Mouse (Mus musculus) monocyte, adult 5-6 weeks (primary cell): Measurements from ENCODE around the gene Trip6. TPM values are rescaled to one million over a fixed set of nuclear protein-coding genes. Genes with fewer than 3 reads are reported as not detected.
A peak's percentile ranks its signal among the peaks of the same experiment; 100 is the strongest.
"Not testable (repeated sequence)": the region's sequence is repeated elsewhere in the genome, so short reads cannot be mapped to it uniquely, and the experiment has no call there.

Experiments used
- ATAC-seq: fragments of 153-309, 156-312 bp; replicated peaks from 2 replicates; pipeline ENCODE4 v1.8.0; 2017; ENCODE audit warnings: mild to moderate bottlenecking; ENCODE audit not compliant: low TSS enrichment, insufficient number of reproducible peaks, severe bottlenecking, poor library complexity, low FRiP score
- total RNA-seq: library from RNA; stranded (forward); fragments of 200-1000, 200-491, 200-594 nt; gene quantifications from 3 replicates; pipeline ENCODE4 v1.2.3, GENCODE M21; 2017

Gene Trip6
- total RNA-seq, 1 experiment from 2014 or later = 4.0 TPM

GRCm38 (mm10) chr5:137286655-137287031 is 27.6 kb downstream of the Trip6 start:
- peak; percentile 87 for ATAC-seq

GRCm38 (mm10) chr5:137285986-137286385 is 28.2 kb downstream of the Trip6 start:
- ATAC-seq = no peak

GRCm38 (mm10) chr5:137285045-137285444 is 29.2 kb downstream of the Trip6 start:
- ATAC-seq = no peak

- not testable (repeated sequence) for ATAC-seq
These were observed 29.8 kb downstream of the Trip6 start for GRCm38 (mm10) chr5:137284411-137284810.

GRCm38 (mm10) chr5:137277360-137278342 is 36.6 kb downstream of the Trip6 start:
- ATAC-seq = peak; percentile 31; the same call in 1 of the 2 replicates

GRCm38 (mm10) chr5:137268131-137268910 is 45.9 kb downstream of the Trip6 start:
- no peak for ATAC-seq

- ATAC-seq = peak; percentile 36
These were observed 49.4 kb downstream of the Trip6 start for GRCm38 (mm10) chr5:137264787-137265186.

- peak; percentile 82 for ATAC-seq
These were observed 50.1 kb downstream of the Trip6 start for GRCm38 (mm10) chr5:137263897-137264720.

Other genes starting within 250 kb of the Trip6 start
- gene Serpine1, start 242.1 kb downstream of the Trip6 start, total RNA-seq = not detected in 3 replicates
- 36.1 to 76.1 TPM (median 37.9 TPM) in 3 replicates for gene Trim56, start 198.2 kb downstream of the Trip6 start, total RNA-seq
- not detected in 3 replicates for gene Muc3, start 165.1 kb downstream of the Trip6 start, total RNA-seq
- gene Muc3a, start 102.0 kb downstream of the Trip6 start, total RNA-seq = not detected in 3 replicates
- 0.57 to 1.2 TPM in 2 of 3 replicates, not detected in the other for gene Ache, start 26.9 kb downstream of the Trip6 start, total RNA-seq
- gene Ufsp1, start 19.8 kb downstream of the Trip6 start, total RNA-seq = 0.64 to 3.0 TPM (median 1.2 TPM) in 3 replicates
- 250 to 289 TPM (median 261 TPM) in 3 replicates for gene Srrt, start 6.7 kb downstream of the Trip6 start, total RNA-seq
- 24.2 to 30.4 TPM (median 25.2 TPM) in 3 replicates for gene Slc12a9, start 19.2 kb upstream of the Trip6 start, total RNA-seq
- not detected in 3 replicates for gene Ephb4, start 35.7 kb upstream of the Trip6 start, total RNA-seq
- not detected in 3 replicates for gene Zan, start 162.7 kb upstream of the Trip6 start, total RNA-seq
- gene Pop7, start 188.1 kb upstream of the Trip6 start, total RNA-seq = 9.7 to 27.5 TPM (median 20.4 TPM) in 3 replicates
- 11.9 to 24.2 TPM (median 12.0 TPM) in 3 replicates for gene Gigyf1, start 204.1 kb upstream of the Trip6 start, total RNA-seq
- not detected in 3 replicates for gene Epo, start 218.8 kb upstream of the Trip6 start, total RNA-seq
- gene Gnb2, start 219.1 kb upstream of the Trip6 start, total RNA-seq = 361 to 408 TPM (median 386 TPM) in 3 replicates
- gene Actl6b, start 239.1 kb upstream of the Trip6 start, total RNA-seq = not detected in 3 replicates